Mouse (Mus musculus) inflammation-experienced regulatory T-cells, adult 16 weeks (primary cell): Measurements from ENCODE around the gene Obox1. TPM values are rescaled to one million over a fixed set of nuclear protein-coding genes. Genes with fewer than 3 reads are reported as not detected.

Experiments
- polyA plus RNA-seq: library from polyadenylated mRNA; unstranded; fragments of 100-300 nt; shearing (Covaris generic); gene quantifications from one replicate; pipeline ENCODE4 v1.2.1, GENCODE M21; 2017

Obox1 gene
- polyA plus RNA-seq: not detected

GRCm38 (mm10) chr7:15388421-15388998 lies at the start of gene Obox1, which contains the start of gene Obox2:
Gene Obox1 (plus strand): TSS chr7:15388948.
Gene Obox2 (plus strand): TSS chr7:15388721.

Other genes with a start within 250 kb of the Obox1 start
- not detected for gene Obox2, start 227 bp upstream of the Obox1 start, polyA plus RNA-seq